Mouse (Mus musculus) thymus, adult 2 months (tissue): ENCODE measurements around the gene Pex11g. TPM values are rescaled to one million over a fixed set of nuclear protein-coding genes. Genes with fewer than 3 reads are reported as not detected.

Source experiments
- DNase-seq: peaks from one replicate; pipeline ENCODE4 v3.0.0; 2021
- H3K27ac ChIP-seq: fragments of 200-500 bp; 2 replicates; pipeline ENCODE4 v1.5.1; 2012; ENCODE audit warnings: low read length, control low read depth; ENCODE audit not compliant: control insufficient read depth, insufficient read depth
- H3K27me3 ChIP-seq: fragments of 200-500 bp; 2 replicates; pipeline ENCODE4 v1.6.1; 2012; ENCODE audit warnings: mild to moderate bottlenecking, low read length, moderate library complexity, mixed read lengths; ENCODE audit not compliant: control insufficient read depth, insufficient read depth
- H3K36me3 ChIP-seq: fragments of 200-500 bp; 2 replicates; pipeline ENCODE4 v1.6.1; 2012; ENCODE audit warnings: mild to moderate bottlenecking, low read length, moderate library complexity; ENCODE audit not compliant: control insufficient read depth, insufficient read depth
- H3K4me1 ChIP-seq: fragments of 200-500 bp; replicated peaks from 2 replicates; pipeline ENCODE4 v1.6.1; 2012; ENCODE audit warnings: low read length; ENCODE audit not compliant: control insufficient read depth, insufficient read depth
- H3K4me3 ChIP-seq: fragments of 200-500 bp; 2 replicates; pipeline ENCODE4 v1.5.1; 2012; ENCODE audit warnings: mild to moderate bottlenecking, low read length, control low read depth, moderate library complexity; ENCODE audit not compliant: control insufficient read depth, insufficient read depth
- CTCF ChIP-seq: fragments of 200-500 bp; IDR thresholded peaks from 2 replicates; pipeline ENCODE4 v1.5.1; 2012; ENCODE audit warnings: mild to moderate bottlenecking, control low read depth, low read length, moderate library complexity, borderline replicate concordance; ENCODE audit not compliant: control insufficient read depth, poor library complexity, insufficient read depth; ENCODE audit errors: extremely low read depth
- POLR2A ChIP-seq: fragments of 200-500 bp; IDR thresholded peaks from 2 replicates; pipeline ENCODE4 v1.6.1; 2012; ENCODE audit warnings: mild to moderate bottlenecking, low read length, control low read depth, moderate library complexity; ENCODE audit not compliant: control insufficient read depth, poor library complexity, insufficient read depth; ENCODE audit errors: extremely low read depth
- WGBS: fragments of 180-500 bp; shearing (Covaris S2); methylation state at CpG from one replicate; pipeline ENCODE4 v1.1.7; 2018; 5-methylcytosine and 5-hydroxymethylcytosine counted together
- polyA plus RNA-seq: library from polyadenylated mRNA; depleted of rRNA; stranded (reverse); fragments of >200 nt; gene quantifications from 2 replicates; pipeline ENCODE4 v1.2.3, GENCODE M21; 2012; rRNA removed

Pex11g gene
- 3.1 TPM in 2 replicates for polyA plus RNA-seq

DNA sequence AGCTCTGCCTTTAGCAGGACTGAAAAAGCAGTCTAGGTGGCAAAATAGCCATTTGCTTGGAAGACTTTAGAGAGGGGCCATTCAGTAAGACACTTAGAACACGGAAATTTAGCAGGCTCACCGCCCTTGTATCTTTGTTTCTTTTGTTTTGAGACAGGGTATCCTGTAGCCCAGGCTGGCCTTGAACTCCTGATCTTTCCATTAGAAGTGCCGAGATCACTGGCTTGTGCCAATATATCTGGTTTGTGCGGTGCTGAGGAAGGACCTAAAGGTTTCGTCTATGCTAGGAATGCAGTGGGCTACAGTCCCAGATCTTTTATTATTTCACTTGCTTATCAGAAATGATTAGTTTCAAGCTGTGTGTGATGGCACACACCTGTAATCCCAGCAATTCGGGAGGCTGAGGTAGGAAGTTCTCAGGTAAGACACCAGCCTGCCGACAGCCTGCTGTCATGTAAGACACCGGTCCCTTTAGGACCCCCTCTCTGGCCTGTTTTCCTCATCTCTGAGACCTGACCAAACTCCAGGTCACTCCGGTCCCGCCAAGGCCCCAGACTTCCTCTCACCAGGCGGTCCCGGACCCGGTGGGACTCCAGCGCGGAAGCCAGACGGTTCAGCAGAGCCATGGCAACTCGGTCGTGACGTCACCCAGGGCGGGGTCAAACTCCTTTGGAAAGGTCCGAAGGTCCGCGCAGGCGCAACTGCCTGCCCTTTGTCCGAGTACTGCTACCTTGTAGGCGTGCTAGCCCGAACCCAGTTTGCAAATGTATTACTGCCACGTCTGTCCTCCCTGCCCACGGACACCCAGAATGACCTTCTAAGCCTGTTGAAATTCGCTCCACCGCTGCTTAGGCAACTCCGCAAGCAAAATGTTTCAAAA is at the start of gene Pex11g:
TSS of gene Pex11g (minus strand) at position 675 of the 880 bp plus-strand sequence.
- TF ChIP-seq POLR2A (peak; percentile 43; the same call in 1 of the 2 replicates), CTCF (peak; percentile 35; the same call in 1 of the 2 replicates)
- H3K36me3 ChIP-seq, result no peaks in the 10 kb centered on the region
- peak within 1 kb of the TSS; percentile 52 for H3K4me3 ChIP-seq
- peaks cover 5% of the 10 kb centered on the region; the same call in 1 of the 2 replicates for H3K4me1 ChIP-seq
- DNase-seq, result peak; percentile 91
- H3K27me3 ChIP-seq, result no peaks in the 10 kb centered on the region
- H3K27ac ChIP-seq, result no peak within 1 kb of the TSS
- WGBS, result 8% methylated on average over 32 of the region's 32 CpGs

DNA sequence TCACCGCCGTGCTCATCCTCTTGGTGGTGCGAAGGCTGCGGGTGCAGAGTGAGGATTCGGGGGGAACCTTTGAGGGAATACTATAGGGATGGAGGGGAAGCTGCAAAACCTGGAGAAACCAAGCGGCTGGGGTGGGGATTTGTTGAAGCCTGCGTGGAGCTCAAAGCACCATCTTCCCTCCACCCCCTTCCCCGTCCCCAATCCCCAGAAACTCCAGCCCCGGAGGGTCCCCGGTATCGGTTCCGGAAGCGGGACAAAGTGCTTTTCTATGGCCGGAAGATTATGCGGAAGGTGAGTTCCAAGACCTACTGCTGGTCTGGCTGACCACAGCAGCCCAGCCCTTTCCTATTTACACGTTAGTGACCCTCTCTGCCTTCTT is 49.6 kb upstream of the Pex11g start:
- Histone ChIP-seq H3K4me1 (peaks cover 6% of the 10 kb centered on the region), H3K27ac (no peak overlapping the region), H3K27me3 (no peaks in the 10 kb centered on the region), H3K36me3 (no peaks in the 10 kb centered on the region), H3K4me3 (peak overlapping the region; percentile 70)
- DNase-seq, result no peak
- 14% methylated on average over 16 of the region's 16 CpGs for WGBS
- TF ChIP-seq POLR2A (no peak), CTCF (no peak)

DNA sequence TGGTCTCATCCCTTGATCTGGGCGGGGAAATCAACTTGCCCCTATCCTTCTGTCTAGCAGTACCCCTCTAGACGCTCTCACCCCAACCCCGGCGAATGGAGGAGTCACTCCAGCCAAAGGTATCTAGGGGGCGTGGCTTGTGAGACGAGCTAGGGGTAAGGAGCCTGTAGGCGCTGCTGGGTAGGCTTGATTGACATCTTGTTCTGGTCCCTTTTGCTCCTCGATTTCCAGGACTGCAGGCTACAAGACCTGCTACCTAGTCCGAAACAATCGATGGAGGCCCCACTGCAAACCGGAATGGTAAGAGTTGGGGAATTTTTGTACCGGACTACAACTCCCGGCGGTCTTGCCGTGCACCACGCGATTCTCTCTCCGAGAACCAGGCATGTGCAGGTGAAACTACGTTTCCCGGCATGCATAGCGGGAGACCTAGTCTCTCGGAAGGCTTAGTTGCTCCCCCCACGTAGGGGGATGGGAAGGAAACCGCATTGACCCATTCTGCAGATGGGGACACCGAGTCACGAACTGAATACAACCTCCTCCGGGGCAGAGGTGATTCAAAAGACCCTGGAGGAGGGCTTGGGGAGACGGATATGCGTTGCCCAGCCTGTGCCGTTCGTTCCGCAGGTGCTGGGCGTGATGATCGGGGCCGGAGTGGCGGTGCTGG is 49.1 kb upstream of the Pex11g start:
- WGBS, result under 1% methylated on average over 36 of the region's 36 CpGs
- Histone ChIP-seq H3K27me3 (no peaks in the 10 kb centered on the region), H3K4me3 (peak overlapping the region; percentile 70), H3K36me3 (no peaks in the 10 kb centered on the region), H3K27ac (peak overlapping the region; percentile 20; the same call in 1 of the 2 replicates), H3K4me1 (peaks cover 6% of the 10 kb centered on the region)
- TF ChIP-seq POLR2A, result no peak
- no peak for TF ChIP-seq CTCF
- DNase-seq, result peak; percentile 93

DNA sequence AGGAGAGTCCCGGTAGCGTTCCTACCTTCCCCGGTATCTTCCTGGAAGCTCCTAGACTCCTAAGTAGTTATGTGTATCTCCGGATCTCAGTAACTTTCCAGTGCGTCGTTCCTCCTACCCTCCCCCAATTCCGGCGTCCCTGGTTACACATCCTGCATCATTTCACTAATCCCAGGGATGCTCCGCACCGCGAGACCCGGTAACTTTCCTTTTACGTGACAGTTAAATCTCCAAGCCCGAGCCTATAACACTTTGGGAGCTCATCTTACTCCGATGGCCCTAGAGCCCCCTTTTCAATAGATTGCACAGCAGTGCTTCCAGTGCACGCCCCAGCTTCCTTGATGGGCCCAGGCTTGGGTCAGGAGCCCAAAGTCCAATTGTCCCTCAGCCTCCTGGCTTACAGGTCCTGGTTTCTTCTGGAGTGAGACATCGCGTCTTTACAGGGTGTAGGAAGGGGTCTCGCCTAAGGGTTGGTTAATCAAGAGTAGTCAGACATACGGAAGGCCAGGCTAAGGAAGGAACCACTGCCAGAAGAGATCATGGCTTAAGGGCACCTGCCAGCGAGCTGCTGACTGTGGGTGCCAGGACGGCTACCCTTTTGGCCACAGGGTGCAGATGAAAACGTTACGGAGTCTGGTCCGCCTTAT is 48.4 kb upstream of the Pex11g start:
- H3K27me3 ChIP-seq, result no peaks in the 10 kb centered on the region
- under 1% methylated on average over 25 of the region's 25 CpGs for WGBS
- H3K27ac ChIP-seq, result peak overlapping the region; percentile 20; the same call in 1 of the 2 replicates
- TF ChIP-seq POLR2A, result no peak
- TF ChIP-seq CTCF, result no peak
- peak overlapping the region; percentile 70 for H3K4me3 ChIP-seq
- no peaks in the 10 kb centered on the region for H3K36me3 ChIP-seq
- peaks cover 6% of the 10 kb centered on the region for H3K4me1 ChIP-seq
- peak; percentile 37 for DNase-seq

DNA sequence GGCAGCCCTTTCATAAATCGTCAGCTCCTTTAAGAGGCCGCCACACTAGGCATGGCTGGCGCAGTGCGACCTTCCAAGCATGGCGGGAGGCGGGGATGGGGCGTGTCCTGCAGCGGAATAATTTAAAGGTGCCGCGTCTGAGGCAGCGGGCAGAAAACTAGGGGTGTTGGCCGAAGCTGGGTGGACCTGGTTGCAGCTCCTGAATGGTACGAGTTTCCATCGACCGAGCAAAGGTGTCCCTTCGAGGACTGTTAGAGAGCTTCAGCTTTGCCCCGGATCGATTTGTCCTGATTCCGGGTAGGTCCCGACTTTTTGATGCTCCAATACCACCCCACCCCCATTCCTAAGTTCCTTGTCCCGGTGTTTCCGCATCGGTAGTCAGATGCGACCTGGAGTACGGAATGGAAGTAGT is 47.8 kb upstream of the Pex11g start, which contains the start of gene Pnpla6:
TSS of gene Pnpla6 (plus strand) at position 125 of the 412 bp plus-strand sequence.
- WGBS, result 1% methylated on average over 25 of the region's 25 CpGs
- peak; percentile 88 for DNase-seq
- Histone ChIP-seq H3K36me3 (no peaks in the 10 kb centered on the region), H3K27me3 (no peaks in the 10 kb centered on the region), H3K27ac (peak within 1 kb of the TSS; percentile 20; the same call in 1 of the 2 replicates), H3K4me3 (peak within 1 kb of the TSS; percentile 70), H3K4me1 (peaks cover 6% of the 10 kb centered on the region)
- TF ChIP-seq CTCF (0 out of 2 replicates have a peak, but pooled peaks have one; percentile 44), POLR2A (no peak)

DNA sequence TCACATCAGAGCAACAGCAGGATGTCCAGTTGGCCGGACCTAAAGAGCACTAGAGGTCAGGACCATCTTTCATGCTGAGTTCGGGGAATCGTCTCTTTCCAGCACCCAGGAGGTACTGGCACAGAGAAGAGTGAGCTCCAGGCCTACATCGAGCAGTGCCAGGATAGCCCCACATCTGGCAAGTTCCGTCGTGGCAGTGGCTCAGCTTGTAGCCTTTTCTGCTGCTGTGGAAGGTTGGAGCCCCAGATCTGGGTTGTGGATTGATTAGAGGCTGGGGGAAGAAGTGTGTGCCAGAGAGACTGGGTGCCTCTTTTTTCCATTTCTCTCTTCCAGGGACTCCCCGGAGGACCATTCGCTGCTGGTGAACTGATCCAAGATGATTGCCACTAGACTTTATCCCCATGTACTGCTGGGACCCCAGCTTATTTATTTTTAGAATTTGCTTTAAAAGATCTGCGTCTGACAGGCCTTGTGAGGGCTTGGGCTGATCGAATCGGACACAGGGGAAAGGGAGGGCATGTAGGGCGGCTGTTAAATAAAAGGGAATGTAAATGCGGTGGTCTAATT is 47.3 kb upstream of the Pex11g start:
- TF ChIP-seq POLR2A (no peak), CTCF (no peak)
- peaks cover 6% of the 10 kb centered on the region for H3K4me1 ChIP-seq
- H3K27me3 ChIP-seq, result no peaks in the 10 kb centered on the region
- no peak overlapping the region for H3K27ac ChIP-seq
- 50% methylated on average over 13 of the region's 13 CpGs for WGBS
- no peak overlapping the region for H3K4me3 ChIP-seq
- DNase-seq, result no peak
- no peaks in the 10 kb centered on the region for H3K36me3 ChIP-seq
